Mouse (Mus musculus): ENCODE measurements at regions not wholly inside any gene's neighbourhood (a gene's known extent, or its start where the extent isn't known, plus 50 kb on each side); places are given as distances from the start of the nearest gene placed in this dataset.

GRCm38 (mm10) chr3:48464679-48465078 is 1292.4 kb downstream of the Pcdh18 start:
- TF ChIP-seq FLI1 (IDR thresholded peaks at IDR 0.05; ENCODE audit: low read length) (no peak), GATA1 (IDR thresholded peaks at IDR 0.05; ENCODE audit: borderline replicate concordance, low read length) (no peak)

Measured in megakaryocyte, embryonic 14.5 days (primary cell).